Mouse (Mus musculus) heart, embryonic 12.5 days (tissue): ENCODE results near the gene Tead1. TPM values are rescaled to one million over a fixed set of nuclear protein-coding genes. Genes with fewer than 3 reads are reported as not detected.

Experiments used
- ATAC-seq: fragments of 200-750 bp; cut with Nextera tagmentation; 2 replicates; pipeline ENCODE4 v1.8.0; 2017; ENCODE audit warnings: moderate TSS enrichment, moderate library complexity; ENCODE audit not compliant: insufficient number of reproducible peaks, low FRiP score
- H3K27ac ChIP-seq: fragments of 300-500 bp; sonication (generic); 2 replicates; pipeline ENCODE4 v1.5.1; 2016; ENCODE audit warnings: mild to moderate bottlenecking, moderate library complexity; ENCODE audit not compliant: poor library complexity, severe bottlenecking
- H3K27me3 ChIP-seq: fragments of 300-500 bp; sonication (generic); replicated peaks from 2 replicates; pipeline ENCODE4 v1.6.1; 2016; ENCODE audit warnings: mild to moderate bottlenecking, moderate library complexity
- H3K36me3 ChIP-seq: fragments of 300-500 bp; sonication (generic); 2 replicates; pipeline ENCODE4 v1.6.1; 2016; ENCODE audit warnings: mild to moderate bottlenecking, moderate library complexity
- H3K4me1 ChIP-seq: fragments of 300-500 bp; sonication (generic); replicated peaks from 2 replicates; pipeline ENCODE4 v1.6.1; 2016; ENCODE audit warnings: mild to moderate bottlenecking
- H3K4me2 ChIP-seq: fragments of 300-500 bp; sonication (generic); 2 replicates; pipeline ENCODE4 v1.6.1; 2016; ENCODE audit warnings: mild to moderate bottlenecking, moderate library complexity
- H3K4me3 ChIP-seq: fragments of 300-500 bp; sonication (generic); 2 replicates; pipeline ENCODE4 v1.5.1; 2016; ENCODE audit warnings: mild to moderate bottlenecking
- H3K9ac ChIP-seq: fragments of 300-500 bp; sonication (generic); 2 replicates; pipeline ENCODE4 v1.6.1; 2016; ENCODE audit warnings: mild to moderate bottlenecking, moderate library complexity
- H3K9me3 ChIP-seq: fragments of 300-500 bp; sonication (generic); replicated peaks from 2 replicates; pipeline ENCODE4 v1.6.1; 2016; ENCODE audit warnings: mild to moderate bottlenecking, moderate library complexity
- WGBS: fragments of 180-500 bp; shearing (Covaris S2); methylation state at CpG from one replicate; pipeline ENCODE4 v1.1.7; 2016; 5-methylcytosine and 5-hydroxymethylcytosine counted together
- polyA plus RNA-seq: library from polyadenylated mRNA; unstranded; fragments of >200 nt; fragmentation: Nextera tagmentation; extraction: Ambion mirVana; gene quantifications from 2 replicates; pipeline ENCODE4 v1.2.1, GENCODE M21; 2016

The Tead1 gene
- polyA plus RNA-seq, 1 experiment from 2014 or later: 33.9 TPM

DNA sequence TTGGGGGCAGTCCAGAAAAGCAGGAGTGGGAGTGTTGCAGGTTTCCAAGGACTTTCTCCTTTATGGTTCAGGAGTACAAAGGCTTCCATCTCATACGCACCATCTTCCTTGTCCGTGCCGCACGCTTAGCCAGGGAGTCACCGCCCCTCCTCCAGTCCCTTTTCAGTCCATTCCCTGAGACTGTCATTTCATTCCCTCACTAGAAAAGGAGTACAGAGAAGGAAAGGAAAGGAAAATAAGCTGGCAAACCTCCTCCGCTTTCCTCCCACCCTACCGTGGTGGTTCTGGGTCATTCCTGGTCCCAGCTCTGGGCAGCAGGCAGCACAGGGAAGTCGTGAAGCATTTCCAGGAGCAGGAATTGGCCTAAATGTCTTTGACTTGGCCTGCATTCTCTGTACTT, 52.5 kb downstream of the Tead1 start:
- ATAC-seq: no peak
- Histone ChIP-seq H3K27me3 (no peaks in the 10 kb centered on the region), H3K36me3 (no peaks in the 10 kb centered on the region), H3K27ac (no peak overlapping the region), H3K9ac (no peak overlapping the region; the same call in 1 of the 2 replicates), H3K4me2 (no peak overlapping the region), H3K4me3 (no peak overlapping the region), H3K4me1 (peaks cover 84% of the 10 kb centered on the region), H3K9me3 (no peaks in the 10 kb centered on the region)
- 72% methylated on average over 8 of the region's 8 CpGs for WGBS

DNA sequence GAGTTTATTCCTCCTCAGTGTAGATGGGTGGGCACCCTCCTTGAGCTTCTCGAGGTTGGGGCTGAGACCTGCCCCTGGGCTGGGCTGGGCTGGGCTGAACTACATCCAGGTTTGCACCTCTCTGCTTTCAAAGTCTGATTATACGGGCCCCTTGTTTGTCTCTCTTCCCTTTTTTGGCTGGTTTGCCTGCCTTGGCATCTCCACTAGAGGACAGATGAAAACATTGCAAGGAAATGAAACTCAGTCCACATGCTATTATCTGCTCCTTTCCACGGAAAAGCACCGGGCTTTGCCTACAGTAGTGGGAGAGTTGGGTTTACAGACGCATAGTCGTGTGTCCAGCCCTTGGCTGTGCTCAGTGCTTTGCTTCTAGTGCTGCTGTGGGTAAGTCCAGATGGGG, 60.1 kb downstream of the Tead1 start:
- WGBS: 52% methylated on average over 6 of the region's 6 CpGs
- Histone ChIP-seq H3K4me2 (no peak overlapping the region), H3K9me3 (no peaks in the 10 kb centered on the region), H3K9ac (no peak overlapping the region), H3K36me3 (no peaks in the 10 kb centered on the region), H3K4me3 (no peak overlapping the region), H3K27ac (no peak overlapping the region), H3K27me3 (no peaks in the 10 kb centered on the region), H3K4me1 (peaks cover 74% of the 10 kb centered on the region)
- no peak for ATAC-seq

- H3K9ac ChIP-seq: peak overlapping the region; percentile 71
- peak overlapping the region; percentile 95 for H3K27ac ChIP-seq
These were observed 62.7 kb downstream of the Tead1 start for GRCm38 (mm10) chr7:112741790-112742189.

GRCm38 (mm10) chr7:112743063-112743462, 63.9 kb downstream of the Tead1 start:
- no peak for ATAC-seq
- no peaks in the 10 kb centered on the region for H3K27me3 ChIP-seq
- H3K4me3 ChIP-seq: peak overlapping the region; percentile 21; the same call in 1 of the 2 replicates
- H3K9me3 ChIP-seq: no peaks in the 10 kb centered on the region
- H3K4me2 ChIP-seq: peak overlapping the region; percentile 61
- WGBS: 26% methylated on average over 7 of the region's 7 CpGs
- peak overlapping the region; percentile 28 for H3K9ac ChIP-seq
- no peaks in the 10 kb centered on the region for H3K36me3 ChIP-seq
- H3K27ac ChIP-seq: peak overlapping the region; percentile 95
- H3K4me1 ChIP-seq: peaks cover 84% of the 10 kb centered on the region

More at GRCm38 (mm10) chr7:112741790-112742189, 62.7 kb downstream of the Tead1 start:
- peak overlapping the region; percentile 61 for H3K4me2 ChIP-seq
- H3K4me1 ChIP-seq: peaks cover 80% of the 10 kb centered on the region
- H3K9me3 ChIP-seq: no peaks in the 10 kb centered on the region
- no peaks in the 10 kb centered on the region for H3K27me3 ChIP-seq
- H3K4me3 ChIP-seq: peak overlapping the region; percentile 42
- H3K36me3 ChIP-seq: no peaks in the 10 kb centered on the region
- WGBS: 32% methylated on average over 12 of the region's 12 CpGs
- peak; percentile 64 for ATAC-seq

DNA sequence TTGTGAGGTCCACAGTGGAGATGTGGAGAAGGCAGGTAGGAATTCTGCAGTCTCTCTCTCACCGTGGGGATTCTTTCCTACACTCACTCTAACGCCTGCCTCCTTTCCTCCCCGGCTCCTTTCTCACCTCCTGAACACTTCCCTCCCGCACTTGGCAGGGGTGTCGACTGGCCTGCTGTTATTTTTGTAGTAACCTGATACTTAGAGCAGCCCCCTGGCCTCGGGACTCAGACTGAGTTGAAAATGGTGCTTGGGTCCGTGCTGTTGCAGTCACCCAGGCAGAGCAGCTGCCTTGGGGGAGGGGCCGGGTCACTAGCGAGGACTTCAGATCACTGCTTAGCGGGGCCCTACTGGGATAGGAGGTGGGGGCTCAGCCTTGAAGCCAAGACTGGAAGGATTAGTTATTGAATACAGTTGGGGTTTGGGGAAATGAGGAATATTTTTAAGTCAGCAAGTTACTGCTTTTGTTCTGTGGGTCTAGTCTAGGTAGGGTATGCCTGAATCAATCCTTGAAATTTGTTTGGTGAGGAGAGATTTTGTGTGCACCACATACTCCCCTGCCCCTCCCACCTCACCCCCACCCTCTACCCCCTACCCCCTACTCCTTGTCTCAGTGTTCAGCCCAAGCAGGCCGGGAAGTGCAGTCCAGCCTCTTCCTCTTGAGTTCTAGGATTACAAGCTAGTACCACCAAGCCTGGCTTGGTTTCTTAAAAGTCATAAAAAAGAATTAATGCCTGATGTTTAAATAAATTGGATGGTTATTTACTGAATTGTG, 64.7 kb downstream of the Tead1 start:
- H3K4me3 ChIP-seq: peak overlapping the region; percentile 21
- peak overlapping the region; percentile 95 for H3K27ac ChIP-seq
- 1% methylated on average over 11 of the region's 11 CpGs for WGBS
- H3K9me3 ChIP-seq: no peaks in the 10 kb centered on the region
- peaks cover 85% of the 10 kb centered on the region for H3K4me1 ChIP-seq
- H3K27me3 ChIP-seq: no peaks in the 10 kb centered on the region
- peak overlapping the region; percentile 61 for H3K4me2 ChIP-seq
- peak overlapping the region; percentile 28 for H3K9ac ChIP-seq
- ATAC-seq: peak; percentile 78
- H3K36me3 ChIP-seq: no peaks in the 10 kb centered on the region

GRCm38 (mm10) chr7:112747187-112747586, 68.1 kb downstream of the Tead1 start:
- Histone ChIP-seq H3K27ac (no peak overlapping the region), H3K9me3 (no peaks in the 10 kb centered on the region), H3K4me2 (no peak overlapping the region), H3K36me3 (peaks cover 12% of the 10 kb centered on the region), H3K9ac (no peak overlapping the region), H3K4me1 (peaks cover 71% of the 10 kb centered on the region), H3K27me3 (no peaks in the 10 kb centered on the region), H3K4me3 (no peak overlapping the region)
- no peak for ATAC-seq
- 79% methylated on average over 3 of the region's 3 CpGs for WGBS

GRCm38 (mm10) chr7:112747836-112748235, 68.7 kb downstream of the Tead1 start:
- ATAC-seq: no peak
- Histone ChIP-seq H3K9ac (no peak overlapping the region), H3K27ac (no peak overlapping the region), H3K4me1 (peaks cover 73% of the 10 kb centered on the region), H3K27me3 (no peaks in the 10 kb centered on the region), H3K36me3 (peaks cover 12% of the 10 kb centered on the region), H3K4me2 (no peak overlapping the region), H3K4me3 (no peak overlapping the region), H3K9me3 (no peaks in the 10 kb centered on the region)
- WGBS: 85% methylated on average over 3 of the region's 3 CpGs

GRCm38 (mm10) chr7:112748327-112748726, 69.2 kb downstream of the Tead1 start:
- no peaks in the 10 kb centered on the region for H3K27me3 ChIP-seq
- H3K4me3 ChIP-seq: no peak overlapping the region
- WGBS: 81% methylated on average over 4 of the region's 4 CpGs
- no peaks in the 10 kb centered on the region for H3K9me3 ChIP-seq
- peaks cover 73% of the 10 kb centered on the region for H3K4me1 ChIP-seq
- H3K27ac ChIP-seq: no peak overlapping the region
- no peak overlapping the region for H3K4me2 ChIP-seq
- ATAC-seq: no peak
- no peak overlapping the region for H3K9ac ChIP-seq
- peaks cover 12% of the 10 kb centered on the region for H3K36me3 ChIP-seq

GRCm38 (mm10) chr7:112750101-112750500, 71.0 kb downstream of the Tead1 start:
- no peaks in the 10 kb centered on the region for H3K27me3 ChIP-seq
- H3K36me3 ChIP-seq: peaks cover 12% of the 10 kb centered on the region
- H3K9ac ChIP-seq: no peak overlapping the region
- H3K9me3 ChIP-seq: no peaks in the 10 kb centered on the region
- H3K4me2 ChIP-seq: no peak overlapping the region
- no peak for ATAC-seq
- H3K27ac ChIP-seq: no peak overlapping the region
- WGBS: 87% methylated on average over 9 of the region's 9 CpGs
- no peak overlapping the region for H3K4me3 ChIP-seq
- peaks cover 75% of the 10 kb centered on the region for H3K4me1 ChIP-seq

GRCm38 (mm10) chr7:112752311-112752710, 73.2 kb downstream of the Tead1 start:
- Histone ChIP-seq H3K36me3 (peaks cover 12% of the 10 kb centered on the region), H3K9ac (no peak overlapping the region), H3K27ac (peak overlapping the region; percentile 94; the same call in 1 of the 2 replicates), H3K4me3 (no peak overlapping the region), H3K27me3 (no peaks in the 10 kb centered on the region), H3K4me2 (no peak overlapping the region), H3K9me3 (no peaks in the 10 kb centered on the region), H3K4me1 (peaks cover 76% of the 10 kb centered on the region)
- no peak for ATAC-seq
- 80% methylated on average over 6 of the region's 6 CpGs for WGBS

DNA sequence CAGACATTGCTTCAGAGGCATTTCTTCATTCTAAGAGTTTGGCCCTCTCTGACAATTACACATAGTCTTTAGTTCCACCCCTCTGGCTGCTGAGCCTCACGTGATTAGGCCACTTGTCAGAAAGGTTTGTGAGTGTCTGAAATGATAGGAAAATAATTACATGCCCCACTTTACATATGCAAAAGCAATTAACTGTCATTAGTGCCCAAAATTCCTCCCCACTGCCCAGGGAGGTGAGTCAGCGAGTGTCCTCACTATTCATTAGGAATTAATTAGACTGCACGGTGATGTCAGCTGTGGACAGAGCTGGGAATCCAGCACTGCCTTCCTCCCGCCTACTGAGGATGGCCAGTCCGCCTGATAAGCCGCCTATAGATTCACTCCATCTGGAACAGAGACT, 74.2 kb downstream of the Tead1 start:
- peak overlapping the region; percentile 94 for H3K27ac ChIP-seq

More for the DNA sequence above, 74.2 kb downstream of the Tead1 start:
- no peak for ATAC-seq
- no peaks in the 10 kb centered on the region for H3K9me3 ChIP-seq
- peak overlapping the region; percentile 43 for H3K4me2 ChIP-seq
- H3K9ac ChIP-seq: 0 out of 2 replicates have a peak overlapping the region, but pooled peaks have one; percentile 29
- no peaks in the 10 kb centered on the region for H3K27me3 ChIP-seq
- peaks cover 81% of the 10 kb centered on the region for H3K4me1 ChIP-seq
- 24% methylated on average over 6 of the region's 6 CpGs for WGBS
- H3K36me3 ChIP-seq: peaks cover 12% of the 10 kb centered on the region
- no peak overlapping the region for H3K4me3 ChIP-seq
